8 mouse cellular contexts compared by ENCODE assay signal in genomic region chr3:88245811-88246210, GRCm38 (mm10). TPM values are rescaled to one million over a fixed set of nuclear protein-coding genes. Genes with fewer than 3 reads are reported as not detected.
DNase-seq lines count a peak whose midpoint lies in the region; ATAC-seq and TF ChIP-seq lines count a peak whose summit lies in the region.

No protein-coding gene starts in this region.

- TF ChIP-seq CTCF in spleen, adult 2 months (IDR thresholded peaks at IDR 0.05; ENCODE audit: extremely low read depth, insufficient read depth, insufficient read length, insufficient replicate concordance) = peak; percentile 92

- TF ChIP-seq POLR2A in spleen, adult 2 months (IDR thresholded peaks at IDR 0.05; ENCODE audit: low read depth, low read length) = no peak

- DNase-seq in cerebellum, adult 11 months = peak; percentile 63
- DNase-seq in brain, adult 2 months (ENCODE audit: low read depth, low spot score) = peak; percentile 75
- DNase-seq in kidney, postnatal 14 days = peak; percentile 71
- peak; percentile 80 for DNase-seq in lung, postnatal 14 days
- peak; percentile 40 to 63 for DNase-seq in spleen, adult 2 months (ENCODE audit: low read depth in 1 of 2, low spot score in 2 of 2)

- no peak overlapping the region for H3K4me3 ChIP-seq in spleen, adult 2 months (ENCODE audit: extremely low read depth, insufficient read depth, insufficient read length)

- H3K27me3 ChIP-seq in spleen, adult 2 months (ENCODE audit: control insufficient read depth, insufficient read depth, low read length) = peaks cover 6% of the 10 kb centered on the region; the same call in 1 of the 2 replicates

- WGBS in spleen, adult 2 months = 15% methylated on average over 13 of the region's 13 CpGs

- ATAC-seq in cerebellum, adult (ENCODE audit: insufficient number of reproducible peaks, low FRiP score, low TSS enrichment) = no peak
- peak; percentile 39 for ATAC-seq in CD4-positive, CD25-positive, alpha-beta regulatory T cell, adult 4 months
- 0 out of 2 replicates have a peak, but pooled peaks have one; percentile 24 for ATAC-seq in frontal cortex, adult (ENCODE audit: low TSS enrichment)

- no peaks in the 10 kb centered on the region for H3K36me3 ChIP-seq in spleen, adult 2 months (ENCODE audit: control insufficient read depth, insufficient read depth, low read length)

- no peaks in the 10 kb centered on the region for H3K4me1 ChIP-seq in spleen, adult 2 months (ENCODE audit: control insufficient read depth, insufficient read depth, insufficient read length)

- H3K27ac ChIP-seq in spleen, adult 2 months (ENCODE audit: insufficient read depth, low read length) = no peak overlapping the region

RNA-seq across cellular contexts. Expression of gene Rhbg, which starts 8.7 kb away (rescaled TPM):
- not detected for polyA plus RNA-seq in CD4-positive, CD25-positive, alpha-beta regulatory T cell, adult 4 months (2017; shearing (Covaris generic))
- 0.21 and 0.29 TPM in 2 replicates for polyA plus RNA-seq in spleen, adult 2 months (2012; rRNA removed)

RNA-seq across cellular contexts. Expression of gene Gm38392, which starts 41.2 kb away (rescaled TPM):
- not detected for polyA plus RNA-seq in CD4-positive, CD25-positive, alpha-beta regulatory T cell, adult 4 months (2017; shearing (Covaris generic))
- polyA plus RNA-seq in spleen, adult 2 months (2012; rRNA removed) = not detected in 2 replicates

RNA-seq across cellular contexts. Expression of gene Tsacc, which starts 51.0 kb away (rescaled TPM):
- 1 to 10 TPM; 5.8 to 7.7 TPM for polyA plus RNA-seq in CD4-positive, CD25-positive, alpha-beta regulatory T cell, adult 4 months (2017; shearing (Covaris generic))
- polyA plus RNA-seq in spleen, adult 2 months (2012; rRNA removed) = 1.7 and 2.1 TPM in 2 replicates

RNA-seq across cellular contexts. Expression of gene Cct3, which starts 51.1 kb away (rescaled TPM):
- polyA plus RNA-seq in CD4-positive, CD25-positive, alpha-beta regulatory T cell, adult 4 months (2017; shearing (Covaris generic)) = 100 to 1,000 TPM; 189 to 216 TPM
- polyA plus RNA-seq in spleen, adult 2 months (2012; rRNA removed) = 72.2 and 77.4 TPM in 2 replicates
